Mouse (Mus musculus) liver, adult (tissue): ENCODE measurements around the gene Auts2.

Experiments
- GATA4 ChIP-seq: IDR thresholded peaks from 2 replicates; pipeline ENCODE4 v1.6.1; 2014; ENCODE audit warnings: mild to moderate bottlenecking, low read length; ENCODE audit not compliant: insufficient replicate concordance

Gene Auts2

DNA sequence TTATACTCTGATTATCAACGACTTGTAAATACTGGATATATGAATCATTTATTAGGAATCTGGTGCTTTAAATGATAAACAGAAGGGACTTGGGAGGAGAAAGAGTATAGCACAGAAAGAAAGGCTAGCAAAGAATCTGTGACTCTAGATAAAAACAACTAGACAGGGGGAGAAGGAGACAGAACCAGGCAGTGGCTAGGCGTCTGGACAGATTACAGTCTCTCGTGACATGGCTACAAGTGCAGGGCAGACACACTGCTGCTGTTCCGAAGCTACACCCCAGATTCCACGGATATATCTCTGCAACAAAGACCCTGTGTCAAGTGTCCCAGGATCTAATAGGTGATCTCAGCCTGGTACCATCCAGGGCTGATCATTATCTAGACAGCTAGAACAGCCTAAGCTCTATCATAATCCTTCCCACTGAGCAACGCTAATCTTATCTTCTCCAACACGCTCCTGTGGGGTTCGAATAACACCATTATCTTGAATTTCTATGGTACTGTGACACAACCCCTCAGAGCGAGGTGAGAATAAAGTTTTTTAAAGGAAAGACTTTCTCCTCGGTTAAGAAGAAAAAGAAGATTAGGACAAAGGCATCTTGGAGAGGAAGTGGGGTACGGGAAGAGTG is 63.8 kb downstream of the Auts2 start:
- no peak for TF ChIP-seq GATA4

DNA sequence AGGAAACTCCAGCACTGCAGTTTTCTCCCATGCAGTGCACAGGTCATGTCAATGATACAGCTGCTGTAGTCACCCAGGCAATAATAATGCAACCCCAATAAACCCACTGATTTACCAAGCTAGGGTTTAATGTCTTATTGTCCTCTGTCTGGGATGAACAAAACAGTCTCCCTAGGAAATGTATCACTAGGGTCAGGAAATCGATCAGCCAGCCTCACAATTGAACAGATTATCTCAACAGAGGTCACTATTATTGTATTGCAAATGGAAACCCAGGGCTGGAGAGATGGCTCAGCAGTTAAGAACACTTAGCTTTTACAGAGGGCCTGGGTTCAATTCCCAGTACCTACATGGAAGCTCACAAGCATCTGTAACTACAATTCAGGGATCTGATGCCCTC is 65.6 kb downstream of the Auts2 start:
- TF ChIP-seq GATA4: no peak

DNA sequence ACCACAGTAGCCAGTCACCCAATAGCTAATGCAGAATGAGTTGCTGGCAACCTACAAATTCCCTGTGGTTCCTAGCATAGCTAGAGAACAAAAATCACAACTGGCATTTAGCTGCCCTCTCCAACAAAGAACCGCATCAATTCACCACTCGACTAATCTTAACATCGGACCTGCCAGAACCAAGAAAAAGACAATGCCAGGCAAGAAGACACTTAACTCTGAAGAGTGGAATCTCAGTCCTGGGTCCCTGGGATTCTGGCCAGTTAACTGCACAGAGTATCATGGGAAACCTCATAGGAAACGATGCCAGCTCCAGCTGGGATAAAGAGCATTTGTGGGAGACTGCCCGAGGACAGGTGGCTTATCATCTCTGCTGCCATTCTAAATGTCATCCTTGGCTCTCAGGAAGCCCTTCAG is 70.2 kb downstream of the Auts2 start:
- TF ChIP-seq GATA4: no peak

DNA sequence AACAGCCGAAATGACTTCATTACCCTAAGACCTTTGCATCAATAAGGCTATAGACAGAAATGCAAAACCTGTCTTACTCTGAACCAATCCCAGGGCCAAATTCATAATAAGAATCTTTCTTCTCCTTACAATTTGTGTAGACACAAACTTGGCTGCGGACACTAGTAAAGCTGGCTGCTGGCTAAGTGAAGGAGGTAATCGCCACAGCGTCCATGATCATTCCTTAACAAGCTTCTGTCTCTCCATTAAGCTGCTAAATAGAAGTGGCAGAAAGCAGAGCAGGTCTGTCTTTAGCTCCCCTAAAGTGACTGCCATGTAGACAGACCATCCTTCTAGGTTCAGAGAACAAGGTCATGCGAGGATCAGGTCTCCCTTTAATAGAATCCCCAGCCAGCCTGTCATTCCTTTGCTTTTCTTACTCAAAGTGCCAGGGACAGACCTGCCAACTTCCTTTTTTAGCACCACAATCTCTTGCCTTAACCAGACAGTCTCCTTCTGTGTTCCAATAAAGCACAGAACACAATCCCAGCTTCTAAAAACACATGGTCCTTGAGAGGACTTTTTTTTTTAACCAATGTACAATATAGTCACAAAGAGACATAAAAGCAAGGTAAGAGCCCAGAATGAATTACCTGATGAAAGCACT is 70.8 kb downstream of the Auts2 start:
- TF ChIP-seq GATA4: no peak

DNA sequence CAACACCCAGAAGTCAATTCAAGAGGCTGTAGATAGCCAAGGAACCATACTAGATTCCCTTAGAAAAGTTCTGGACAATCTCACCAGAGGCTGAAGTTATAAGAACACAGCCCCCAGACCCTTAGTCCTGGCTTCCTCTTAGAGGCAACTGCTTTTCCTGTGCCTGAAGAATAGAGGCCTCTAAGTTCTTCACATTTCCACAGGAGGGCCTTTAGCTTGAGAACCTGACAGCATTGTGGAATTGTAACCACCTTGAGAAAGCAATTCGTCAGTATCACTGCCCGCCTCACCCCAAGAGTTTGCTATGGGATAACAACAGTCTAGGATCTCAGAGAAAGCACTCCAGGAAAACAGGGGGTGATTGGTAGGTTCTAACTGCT is 75.8 kb downstream of the Auts2 start:
- TF ChIP-seq GATA4: no peak

DNA sequence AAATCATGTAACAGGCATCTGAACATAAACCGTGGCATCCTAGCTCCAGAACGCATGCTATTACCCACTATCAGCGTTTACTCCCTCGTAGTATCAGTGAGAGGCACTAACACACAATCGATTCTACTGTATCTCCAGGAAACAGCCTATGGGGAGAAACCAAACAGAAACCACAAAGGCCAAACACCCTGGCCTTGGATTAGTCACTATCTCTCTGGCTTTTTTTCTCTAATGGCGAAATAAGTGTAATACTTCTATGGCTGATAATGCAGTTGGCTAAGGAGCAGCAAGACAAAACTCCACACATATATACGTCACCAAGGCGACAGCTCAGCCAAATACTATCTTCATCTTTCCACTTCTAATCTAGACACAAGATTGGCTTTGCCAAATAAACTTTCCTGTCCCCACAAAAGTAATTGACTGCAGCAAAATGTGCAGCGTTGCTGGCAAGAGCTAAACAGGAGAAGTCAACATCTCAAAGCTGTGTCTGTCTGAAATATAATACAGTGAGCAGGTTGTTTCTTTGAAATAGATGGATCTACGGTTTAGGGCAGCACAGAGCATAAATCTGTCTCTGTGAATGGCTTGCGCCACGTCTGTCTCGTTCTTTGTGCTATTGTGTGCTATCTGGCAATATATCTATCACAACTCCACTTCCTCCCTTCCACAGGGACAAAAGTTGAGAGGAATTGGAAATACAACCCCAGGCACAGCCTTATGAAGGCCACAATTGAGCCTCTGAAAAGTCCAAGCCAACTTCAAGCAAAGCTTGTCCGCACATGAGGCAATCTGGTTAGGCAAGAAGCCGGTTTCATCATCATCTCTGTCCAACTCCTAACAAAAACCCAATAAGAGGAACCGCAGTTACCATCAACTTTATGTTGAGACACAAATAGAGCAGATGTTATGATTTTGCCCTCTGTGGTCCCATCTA is 76.4 kb downstream of the Auts2 start:
- TF ChIP-seq GATA4: peak; percentile 66; the same call in 1 of the 2 replicates

DNA sequence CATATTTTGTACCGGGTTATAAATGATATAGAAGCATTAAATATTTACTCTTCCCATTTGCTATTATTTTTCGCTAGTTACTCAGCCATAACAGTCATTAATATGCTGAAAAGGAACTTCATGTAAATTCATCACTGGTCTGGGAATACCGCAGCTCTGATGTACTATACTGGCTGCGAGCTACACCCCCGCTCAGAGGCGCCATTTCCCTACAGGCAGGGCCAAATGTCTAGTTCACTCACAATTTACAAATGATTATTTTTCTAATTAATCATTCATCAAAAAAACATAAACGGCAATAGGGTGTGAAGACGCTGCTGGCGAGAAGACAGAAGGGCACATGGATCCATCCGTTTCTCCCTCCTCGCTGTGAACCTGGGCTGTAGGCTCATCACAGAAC is 80.6 kb downstream of the Auts2 start:
- no peak for TF ChIP-seq GATA4

DNA sequence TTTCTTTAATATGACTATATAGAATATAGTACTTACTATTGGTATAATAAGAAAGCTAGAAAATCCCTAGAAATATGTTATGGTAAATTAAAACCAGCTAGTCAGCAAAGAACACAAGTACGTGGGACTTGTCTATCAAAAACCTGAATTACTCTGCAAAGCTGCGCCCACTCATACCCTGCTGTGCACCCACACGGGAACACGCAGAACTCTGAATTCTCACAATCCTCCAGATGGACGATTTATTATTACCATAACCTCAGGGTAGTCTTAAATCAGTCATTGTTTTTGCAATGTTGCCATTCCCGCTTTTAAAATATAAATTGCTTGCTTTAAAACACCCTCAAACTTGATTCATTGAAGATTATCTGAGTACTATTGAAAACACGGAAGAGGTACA is 84.6 kb downstream of the Auts2 start:
- TF ChIP-seq GATA4: no peak

DNA sequence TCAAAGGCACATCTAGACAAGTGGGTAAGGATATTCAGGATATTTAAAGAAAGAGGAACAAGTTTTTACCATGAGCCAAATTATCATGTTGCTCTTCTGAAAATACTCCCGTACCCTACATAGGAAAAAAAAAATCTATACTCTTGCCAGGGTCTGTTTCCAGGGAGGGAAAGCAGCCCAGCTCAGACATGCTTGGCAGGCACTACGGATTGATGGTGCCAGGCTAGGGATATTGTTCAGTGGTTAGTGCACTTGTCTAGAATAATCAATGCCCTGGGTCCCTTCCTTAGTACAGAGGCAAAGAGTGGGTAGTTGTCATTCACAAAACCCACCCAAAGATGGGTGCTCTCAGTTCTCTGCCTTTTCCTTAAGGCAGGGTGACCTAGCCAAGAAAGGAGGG is 90.8 kb downstream of the Auts2 start:
- no peak for TF ChIP-seq GATA4

DNA sequence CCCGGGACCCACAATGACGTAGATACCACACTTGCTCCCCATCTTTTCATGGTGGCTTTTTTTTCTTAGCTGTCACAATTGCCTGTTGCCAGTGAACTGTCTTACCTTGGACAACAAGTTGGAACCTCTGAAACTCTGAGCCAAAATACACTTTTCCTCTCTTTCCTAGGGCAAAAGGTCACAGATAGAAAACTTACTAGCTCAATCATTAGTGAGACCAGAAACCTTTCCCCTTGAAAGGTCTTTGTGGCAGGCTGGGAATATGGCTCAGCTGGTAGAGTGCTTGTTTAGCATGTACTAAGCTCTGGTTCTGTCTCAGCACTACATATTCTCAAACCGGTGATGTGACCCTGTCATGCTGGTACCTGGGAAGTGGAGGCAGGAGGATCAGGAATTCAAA is 93.1 kb downstream of the Auts2 start:
- TF ChIP-seq GATA4: no peak

DNA sequence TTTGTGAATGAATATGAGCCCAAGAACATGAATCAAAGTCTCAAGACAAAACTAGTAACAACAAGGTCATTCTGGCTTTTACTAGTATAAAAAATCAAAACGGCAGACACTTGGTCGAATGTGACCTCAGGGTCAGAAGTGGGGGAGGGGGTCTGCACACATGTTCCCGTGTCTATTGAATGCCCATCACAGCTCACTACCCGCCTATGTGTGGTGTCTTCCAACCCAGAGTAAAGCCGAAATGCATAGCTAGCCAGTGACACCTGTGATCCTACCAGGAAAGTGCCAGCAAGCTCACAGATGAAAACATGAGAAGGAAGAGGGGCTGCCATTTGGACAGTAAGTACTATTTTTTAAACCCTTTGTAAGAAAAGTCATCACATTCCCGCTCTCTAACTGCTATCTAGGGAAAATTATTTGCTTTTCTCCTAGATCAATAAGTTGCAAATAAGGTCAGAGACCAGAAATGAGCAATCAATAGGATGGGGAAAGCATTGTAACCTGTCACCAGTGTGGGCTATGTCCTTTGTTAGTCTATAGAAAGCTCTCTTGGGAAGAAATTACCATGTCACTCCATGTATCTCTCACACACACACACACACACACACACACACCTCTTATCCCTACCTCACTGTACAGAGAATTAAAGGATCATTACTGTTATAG is 94.6 kb downstream of the Auts2 start:
- TF ChIP-seq GATA4: no peak

DNA sequence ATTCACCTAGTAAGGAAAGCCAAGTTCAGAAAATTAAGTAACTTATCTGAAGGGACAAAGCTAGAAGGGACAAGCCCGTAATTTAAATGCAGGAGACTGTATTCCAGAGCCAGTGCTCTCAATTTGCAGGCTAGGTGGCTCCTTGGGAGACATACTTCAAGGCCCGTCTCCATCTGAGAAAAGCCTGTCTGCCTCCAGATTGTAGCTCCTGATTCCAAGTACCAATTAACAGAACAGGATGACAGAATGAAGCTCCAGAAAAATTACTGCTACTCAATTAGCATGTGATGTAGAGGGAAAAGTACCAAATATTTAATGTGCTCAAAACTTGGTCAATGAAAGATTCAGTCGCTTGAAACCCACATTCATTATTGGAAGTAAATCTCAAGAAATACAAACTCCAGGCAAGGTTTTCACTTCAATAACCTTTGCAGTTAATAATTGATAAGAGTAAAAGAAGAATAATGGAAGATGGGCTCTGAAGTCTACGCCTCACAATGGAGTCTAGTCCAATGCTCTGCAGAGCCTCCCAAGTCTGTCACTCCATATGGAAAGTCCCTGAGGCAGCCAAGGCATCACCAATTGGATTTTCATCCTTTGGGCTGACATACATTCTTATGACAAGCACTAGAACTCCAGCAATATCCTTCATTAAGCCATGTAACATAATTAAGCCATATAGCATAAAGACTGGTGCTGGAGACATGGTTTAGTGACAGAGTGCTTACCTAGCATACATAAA is 97.8 kb downstream of the Auts2 start:
- no peak for TF ChIP-seq GATA4

DNA sequence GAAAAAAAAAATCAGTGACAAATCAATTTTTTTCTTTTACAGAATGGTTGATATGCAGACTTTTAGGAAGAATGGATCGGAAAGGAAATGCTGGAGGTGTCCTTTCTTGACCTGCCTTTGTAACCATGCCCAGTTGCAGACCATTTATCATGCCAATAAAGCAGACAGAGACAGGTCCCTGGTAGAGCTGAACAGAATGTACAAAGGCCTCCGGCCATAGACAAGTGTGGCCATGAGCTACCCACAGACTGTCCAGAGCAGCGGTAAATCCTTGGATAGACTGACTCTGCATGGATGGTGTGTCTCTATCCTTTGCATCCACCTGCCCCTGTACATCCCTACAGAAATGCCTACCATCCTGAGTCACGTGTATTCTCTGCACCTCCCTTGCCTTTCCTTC is 100.2 kb downstream of the Auts2 start:
- no peak for TF ChIP-seq GATA4

DNA sequence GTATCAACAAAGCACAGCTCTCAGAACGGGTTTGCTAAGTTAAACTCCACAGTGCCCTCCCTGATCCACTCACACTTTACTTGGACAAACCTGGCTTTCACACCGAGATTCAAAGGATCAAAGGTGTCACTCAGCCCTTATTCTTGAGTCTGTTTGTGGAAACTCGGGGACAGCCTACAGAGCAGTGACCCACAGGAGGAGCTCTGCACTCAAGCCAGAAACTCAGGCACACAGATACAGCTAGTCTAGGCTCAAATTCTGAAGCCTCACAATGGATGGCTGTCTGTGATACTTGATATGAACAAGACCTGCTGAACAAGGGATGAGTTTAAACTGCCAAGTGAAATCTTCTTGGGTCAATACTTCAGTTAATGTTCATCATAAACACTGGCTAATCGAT is 104.7 kb downstream of the Auts2 start:
- TF ChIP-seq GATA4: no peak

DNA sequence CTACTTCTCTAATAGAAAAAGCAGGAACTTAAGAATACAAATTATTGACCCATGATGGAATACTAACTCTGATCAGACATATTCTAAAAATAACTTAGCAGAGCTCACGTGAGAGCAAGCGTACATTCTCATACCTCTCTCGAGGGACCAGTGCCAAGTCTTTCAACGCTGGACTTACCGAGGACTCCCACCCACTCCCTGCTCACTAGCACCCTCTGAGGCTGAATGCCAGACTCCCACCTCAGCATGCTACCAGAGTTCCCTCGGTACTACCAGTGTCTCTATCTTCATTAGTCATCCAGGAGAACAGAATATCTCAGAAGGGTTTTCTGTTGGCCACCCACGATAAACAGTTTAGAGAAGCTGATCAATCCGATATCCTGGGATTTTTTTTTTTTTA is 105.2 kb downstream of the Auts2 start:
- TF ChIP-seq GATA4: no peak
